Mouse (Mus musculus): Measurements from ENCODE around the gene Syt17. TPM values are rescaled to one million over a fixed set of nuclear protein-coding genes. Genes with fewer than 3 reads are reported as not detected.
"Not testable (repeated sequence)": the region's sequence is repeated elsewhere in the genome, so short reads cannot be mapped to it uniquely, and the experiment has no call there.

Syt17 gene
- total RNA-seq, 2 experiments from 2014 or later, result 0.27 to 0.38 TPM

DNA sequence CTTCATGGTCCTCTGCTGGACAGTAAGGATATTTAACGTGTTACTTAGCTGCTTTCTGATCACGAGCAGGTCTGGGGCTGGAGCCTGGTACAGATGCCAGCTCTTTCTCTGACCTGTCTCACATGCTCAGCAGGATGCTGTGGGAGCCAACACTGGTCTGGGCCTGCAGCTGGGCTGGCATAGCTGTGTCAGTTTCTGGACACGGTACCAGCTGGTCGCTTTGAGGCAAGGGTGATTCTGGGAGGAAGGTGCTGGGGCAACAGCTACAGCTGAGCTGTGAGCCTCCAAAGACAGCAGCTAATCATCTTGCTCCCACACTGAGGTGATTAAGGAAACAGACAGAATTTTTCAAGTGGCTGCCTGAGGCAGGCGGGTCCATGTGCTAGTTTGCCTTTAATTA lies 46.1 kb downstream of the Syt17 start:
- DNase-seq, result no peak

DNA sequence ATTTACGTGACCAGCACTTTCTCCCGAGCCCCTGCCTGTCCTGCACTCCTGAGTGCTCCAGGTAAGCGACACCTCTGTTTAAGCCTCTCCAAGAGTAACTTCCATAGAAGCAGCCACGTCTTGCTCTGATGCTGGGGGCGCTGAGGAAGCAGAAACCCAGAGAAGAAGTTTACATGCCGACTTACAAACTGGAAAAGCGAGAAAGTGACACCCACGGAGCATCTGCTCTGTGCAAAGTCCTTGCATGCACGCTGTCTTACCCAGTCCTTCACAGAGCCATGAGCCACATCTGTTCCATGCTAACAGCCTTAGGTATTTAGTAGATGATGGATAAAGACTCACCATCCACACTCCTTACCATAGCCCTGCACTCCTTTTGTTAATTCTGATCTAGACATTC lies 48.3 kb downstream of the Syt17 start:
- DNase-seq, result no peak
- intact Hi-C loops (cut with DNase I), result no loop called here

More for the DNA sequence above, 46.1 kb downstream of the Syt17 start:
- intact Hi-C loops (cut with DNase I), result no loop called here

DNA sequence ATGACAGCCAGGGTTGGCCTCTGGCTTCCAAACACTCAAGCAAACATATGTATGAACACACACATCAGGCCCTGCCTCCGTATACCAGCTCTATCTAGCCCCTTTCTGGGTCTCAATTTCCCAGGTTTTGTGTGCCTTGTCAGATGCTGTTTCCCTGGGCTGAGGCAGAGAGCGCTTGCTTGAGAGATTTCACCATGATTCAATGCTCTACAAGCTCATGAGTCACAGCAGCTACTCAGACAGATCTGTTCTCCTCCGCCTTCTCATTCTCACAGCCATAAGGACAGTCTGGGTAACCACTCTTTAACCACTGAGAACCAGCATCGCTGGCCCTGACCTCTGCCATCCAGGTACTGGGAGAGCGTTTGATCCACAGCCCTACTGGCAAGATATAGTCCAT lies 57.3 kb downstream of the Syt17 start:
- intact Hi-C loops (cut with DNase I), result no loop called here
- no peak for DNase-seq

DNA sequence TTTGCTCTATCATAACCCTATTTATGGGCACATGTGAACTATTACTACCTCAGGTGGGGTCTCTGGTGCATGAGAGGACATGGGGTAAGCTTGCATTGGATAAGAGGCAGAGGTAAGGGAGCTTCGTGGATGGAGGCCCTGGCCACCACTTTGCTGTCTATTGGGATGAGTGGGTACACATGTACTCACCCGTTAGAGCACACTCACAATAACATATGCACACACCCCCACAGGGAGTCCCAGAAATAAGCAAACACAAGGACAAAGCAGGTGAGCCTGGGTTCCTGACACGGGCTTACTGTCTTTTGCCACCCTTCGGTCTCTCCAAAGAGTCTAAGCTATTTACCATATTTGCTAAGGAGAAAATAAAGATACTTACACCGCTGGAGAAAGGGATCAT lies 67.0 kb downstream of the Syt17 start:
- intact Hi-C loops (cut with DNase I), result no loop called here
- DNase-seq, result no peak

DNA sequence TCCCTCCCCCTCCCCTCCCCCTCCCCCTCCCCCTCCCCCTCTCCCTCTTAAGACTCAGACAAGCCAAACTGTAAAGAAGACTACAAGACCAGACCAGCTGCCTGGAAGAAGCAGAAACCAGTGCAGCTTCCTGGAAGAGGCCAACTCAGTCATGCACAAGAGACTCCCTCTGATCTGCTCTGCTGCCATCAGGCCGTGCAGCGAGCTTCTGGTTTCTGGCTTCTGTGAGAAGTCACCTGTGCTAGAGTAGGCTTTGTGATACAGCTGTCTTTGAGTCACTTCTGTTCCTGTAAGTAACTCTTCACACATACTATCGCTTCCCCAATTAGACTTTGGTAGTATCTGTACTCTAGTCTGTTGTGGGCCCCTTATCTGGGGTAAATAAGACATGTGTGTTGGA lies 68.0 kb downstream of the Syt17 start:
- intact Hi-C loops (cut with DNase I), result no loop called here
- DNase-seq, result no peak

DNA sequence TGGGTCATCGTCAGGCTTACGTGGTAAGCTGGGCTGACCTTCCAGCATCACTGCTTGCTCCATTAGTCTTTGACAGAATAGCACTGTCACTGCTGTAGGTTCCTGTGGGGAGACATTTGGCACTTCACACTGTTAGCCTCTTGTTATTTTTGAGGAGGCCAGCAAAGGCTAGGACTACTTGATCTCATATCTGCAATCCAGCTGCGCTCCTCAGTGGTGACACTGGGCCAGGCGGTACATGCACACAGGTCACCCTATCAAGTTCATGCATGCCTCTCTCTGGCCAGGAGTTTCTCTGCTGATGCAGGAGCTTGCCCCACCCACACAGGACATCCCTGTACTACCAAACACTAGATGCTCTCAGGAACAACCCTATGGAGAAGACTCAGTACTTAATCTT lies 71.4 kb downstream of the Syt17 start:
- DNase-seq, result no peak
- intact Hi-C loops (cut with DNase I), result no loop called here

DNA sequence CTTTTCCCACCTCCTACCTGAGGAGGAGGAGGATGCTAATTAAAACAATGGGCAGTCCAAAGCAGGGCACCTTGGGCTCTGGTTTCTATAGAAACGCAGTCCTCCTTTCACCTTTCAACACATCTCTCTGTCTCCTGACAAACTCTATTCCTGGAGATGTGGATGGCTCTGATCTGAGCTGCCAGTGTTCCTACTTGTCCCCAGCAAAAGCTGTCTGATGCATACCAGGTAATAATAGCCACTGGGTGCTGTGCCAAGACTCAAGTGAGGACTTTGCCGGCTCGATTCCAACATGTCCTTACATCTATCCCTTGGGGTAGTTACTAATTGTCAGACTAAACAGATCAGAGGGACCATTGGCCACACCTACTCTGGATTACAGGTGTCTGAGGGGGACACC lies 72.7 kb downstream of the Syt17 start:
- DNase-seq, result no peak
- intact Hi-C loops (cut with DNase I), result no loop called here

DNA sequence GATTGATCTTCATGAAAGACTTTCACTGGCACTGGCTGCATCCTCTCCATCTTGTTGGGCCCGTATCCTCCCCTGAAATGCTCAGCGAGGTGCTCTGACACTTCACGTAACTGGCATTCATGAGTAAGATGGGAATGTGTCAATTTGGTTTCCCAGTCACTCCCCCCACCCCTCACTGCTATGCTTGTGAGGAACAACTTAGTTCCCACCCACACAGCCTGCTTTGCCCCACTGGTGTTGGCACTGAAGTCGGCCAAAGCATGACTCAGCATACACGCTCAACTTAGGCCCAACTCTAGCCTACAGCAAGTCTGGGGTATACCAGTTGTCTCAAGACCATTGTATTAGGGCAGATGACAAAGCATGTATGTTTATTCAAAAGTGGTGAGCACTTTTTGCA lies 76.7 kb downstream of the Syt17 start:
- intact Hi-C loops (cut with DNase I), result no loop called here

DNA sequence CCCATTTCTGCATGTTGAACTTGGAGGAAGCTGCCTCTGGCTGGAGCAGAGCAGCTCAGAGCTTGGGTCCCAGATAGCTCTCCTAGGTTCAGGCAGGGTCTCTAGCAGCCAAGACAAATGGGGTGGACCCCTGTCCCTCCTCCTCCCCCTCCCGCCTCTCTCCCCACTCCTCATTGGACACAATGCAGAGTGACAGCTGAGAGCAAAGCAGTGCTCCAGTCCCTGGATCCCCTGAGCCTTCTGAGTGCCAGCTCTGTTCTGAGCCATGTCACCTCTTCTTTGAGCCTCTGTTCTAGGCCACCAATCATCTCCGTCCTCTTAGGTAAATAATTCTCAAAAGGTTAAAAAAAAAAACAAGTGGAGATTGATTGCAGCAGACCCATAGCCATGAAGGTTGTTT lies 78.3 kb downstream of the Syt17 start:
- DNase-seq, result no peak
- intact Hi-C loops (cut with DNase I), result no loop called here

More for the DNA sequence above, 76.7 kb downstream of the Syt17 start:
- no peak for DNase-seq

DNA sequence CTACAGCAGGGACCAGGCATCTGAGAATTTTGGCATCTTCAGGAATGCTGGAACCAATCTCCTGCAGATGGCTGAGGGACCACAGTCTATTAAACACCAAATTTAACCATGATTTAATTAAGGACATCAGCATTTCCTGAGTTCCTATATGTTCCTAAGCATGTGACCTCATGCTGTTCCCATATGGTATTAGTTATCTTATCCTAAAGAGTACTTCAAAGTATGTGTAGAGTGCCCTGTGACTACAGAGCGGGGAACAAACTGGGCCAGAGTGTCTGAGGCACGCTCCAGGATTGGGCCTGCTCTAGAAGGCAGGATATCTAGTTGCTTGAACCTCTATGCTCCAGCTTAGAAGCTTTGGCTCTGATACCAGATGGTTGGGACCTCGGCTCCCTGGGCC lies 82.1 kb downstream of the Syt17 start:
- DNase-seq, result no peak
- intact Hi-C loops (cut with DNase I), result no loop called here

DNA sequence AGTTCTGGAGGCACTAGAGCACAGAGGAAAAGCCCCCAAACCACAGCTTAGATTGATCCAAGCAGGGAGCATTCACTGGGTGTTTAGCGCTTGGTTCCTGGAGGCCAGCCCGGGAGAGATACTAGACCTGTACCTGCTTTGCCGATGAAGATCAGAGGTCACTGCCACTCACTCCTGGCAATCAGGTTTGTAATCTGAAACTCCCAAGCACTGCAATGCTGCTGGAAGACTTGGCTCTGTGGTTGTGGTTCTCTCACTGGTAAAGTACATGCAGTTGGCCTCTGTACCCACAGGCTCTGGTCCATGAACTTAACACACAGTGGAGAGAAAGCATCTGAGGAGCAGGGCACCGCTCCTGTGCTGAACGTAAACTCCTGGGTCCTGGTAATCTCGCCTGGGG lies 82.8 kb downstream of the Syt17 start:
- intact Hi-C loops (cut with DNase I), result no loop called here
- no peak for DNase-seq

DNA sequence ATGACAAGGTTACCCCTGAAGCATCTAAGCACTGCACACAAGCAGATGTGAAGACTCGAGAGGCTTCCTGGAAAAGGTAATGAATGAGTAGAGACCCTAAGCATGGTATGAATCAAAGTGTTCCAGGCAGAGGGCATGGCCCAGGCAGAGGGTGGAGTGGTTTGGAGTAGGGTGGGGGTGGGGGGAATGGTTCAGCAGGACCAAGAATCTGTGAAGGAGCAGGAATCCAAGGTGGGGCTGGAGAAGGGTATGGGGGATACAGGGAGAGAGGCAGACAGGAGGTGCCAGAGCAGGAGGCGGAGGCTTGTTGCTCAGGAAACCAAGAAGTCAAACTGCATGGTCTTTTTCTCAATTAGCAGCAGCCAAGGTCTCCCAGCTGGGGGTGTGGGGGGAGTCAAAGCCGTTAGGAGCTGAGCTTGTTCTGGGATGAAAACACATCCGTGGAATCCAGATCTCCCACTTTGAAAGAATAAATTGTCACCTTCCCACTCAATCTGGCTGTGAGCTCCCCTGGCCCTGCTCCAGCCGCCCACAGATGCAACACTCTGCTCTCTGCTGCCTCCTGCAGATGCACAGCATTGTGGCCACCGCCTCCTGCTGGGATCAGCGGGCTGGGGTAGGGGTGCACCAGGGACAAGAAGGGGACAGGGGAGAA lies 83.5 kb downstream of the Syt17 start:
- intact Hi-C loops (cut with DNase I), result no loop called here

DNA sequence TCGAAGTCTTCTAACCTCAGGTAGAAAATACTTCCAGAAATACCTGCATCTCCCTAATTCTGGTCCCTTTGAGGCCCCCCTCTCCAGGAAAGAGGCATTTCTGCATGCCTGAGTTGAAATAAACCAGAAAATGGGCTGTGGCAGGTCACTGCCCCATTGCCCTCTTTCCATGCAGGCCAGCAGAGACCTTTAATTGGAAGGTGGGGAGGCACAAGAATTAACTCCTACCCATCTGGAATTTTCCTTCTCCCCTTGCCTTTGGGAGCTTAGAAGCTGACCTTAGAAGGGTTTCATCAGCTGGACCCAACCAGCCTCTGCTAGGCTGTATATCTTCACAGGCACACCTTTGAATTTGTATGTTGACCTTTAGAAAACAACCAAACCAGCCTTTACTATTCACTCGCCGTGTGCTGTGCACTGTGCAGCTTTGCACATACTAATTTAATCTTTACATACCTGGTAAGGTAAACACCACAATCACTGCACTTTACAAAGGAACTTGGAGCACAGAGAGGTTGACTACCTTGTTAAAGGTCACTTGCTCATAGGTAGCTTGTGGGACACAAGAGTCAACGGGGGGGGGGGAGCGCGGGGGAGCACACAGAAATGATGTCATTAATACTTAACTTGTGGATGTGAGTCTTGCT lies 84.3 kb downstream of the Syt17 start:
- intact Hi-C loops (cut with DNase I), result no loop called here
- DNase-seq, result no peak

More for the DNA sequence above, 83.5 kb downstream of the Syt17 start:
- no peak for DNase-seq

DNA sequence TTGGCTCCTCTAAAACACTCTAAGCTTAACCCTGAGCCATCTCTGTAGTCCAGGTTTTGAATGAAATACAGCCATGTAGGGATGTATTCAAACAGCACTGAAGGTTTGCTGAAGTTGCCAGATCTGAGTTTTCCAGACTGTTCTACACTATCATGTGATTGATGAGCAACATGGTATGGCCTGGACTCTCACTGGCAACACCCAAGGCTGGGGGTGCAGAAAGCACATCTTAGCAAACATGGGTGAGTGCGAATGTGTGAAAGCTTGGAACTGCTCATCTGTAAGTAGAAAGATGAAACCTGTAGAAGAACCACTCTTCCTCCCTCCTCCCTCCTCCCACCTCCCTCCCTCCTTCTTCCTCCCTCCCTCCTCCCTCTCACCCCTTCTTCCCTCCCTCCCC lies 85.1 kb downstream of the Syt17 start:
- DNase-seq, result no peak
- intact Hi-C loops (cut with DNase I), result no loop called here

DNA sequence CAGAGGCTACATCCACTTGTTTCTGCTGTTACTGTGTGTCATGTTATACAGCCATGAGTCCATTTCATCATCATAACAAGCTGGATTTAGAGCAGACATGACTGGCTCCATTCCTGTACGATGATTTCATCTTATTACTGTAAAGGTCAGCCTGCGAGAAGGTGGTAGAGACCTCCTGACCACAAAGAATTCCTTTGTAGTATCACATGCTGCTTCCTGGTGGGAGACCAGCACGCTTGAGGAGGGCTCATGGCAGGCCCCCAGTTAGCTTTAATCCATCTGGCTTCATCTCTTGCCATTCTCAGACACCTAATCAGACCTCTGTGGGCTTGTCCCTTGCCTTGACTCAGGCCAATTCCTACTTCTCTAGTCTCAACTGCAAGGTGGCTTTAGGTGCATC lies 85.8 kb downstream of the Syt17 start:
- intact Hi-C loops (cut with DNase I), result no loop called here
- DNase-seq, result no peak

DNA sequence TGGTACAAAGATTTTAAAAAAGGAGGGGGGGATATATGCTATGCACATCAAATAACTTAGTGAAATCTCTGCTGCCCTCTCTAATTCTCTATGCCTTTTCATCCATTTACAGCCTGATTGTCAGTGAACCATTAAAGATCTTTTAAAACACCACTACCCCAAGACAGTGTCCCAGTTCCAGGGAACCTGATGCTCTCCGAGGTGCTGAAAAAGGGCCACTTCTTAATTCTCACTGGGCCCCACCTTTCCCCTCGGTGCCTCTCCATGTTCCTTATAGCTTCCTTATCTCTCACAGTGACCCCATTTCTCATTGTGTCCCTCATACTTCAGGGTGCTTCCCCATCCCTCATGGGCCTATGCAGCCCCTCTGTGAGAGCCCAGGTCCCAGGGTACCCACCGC lies 89.0 kb downstream of the Syt17 start:
- intact Hi-C loops (cut with DNase I), result no loop called here
- no peak for DNase-seq

DNA sequence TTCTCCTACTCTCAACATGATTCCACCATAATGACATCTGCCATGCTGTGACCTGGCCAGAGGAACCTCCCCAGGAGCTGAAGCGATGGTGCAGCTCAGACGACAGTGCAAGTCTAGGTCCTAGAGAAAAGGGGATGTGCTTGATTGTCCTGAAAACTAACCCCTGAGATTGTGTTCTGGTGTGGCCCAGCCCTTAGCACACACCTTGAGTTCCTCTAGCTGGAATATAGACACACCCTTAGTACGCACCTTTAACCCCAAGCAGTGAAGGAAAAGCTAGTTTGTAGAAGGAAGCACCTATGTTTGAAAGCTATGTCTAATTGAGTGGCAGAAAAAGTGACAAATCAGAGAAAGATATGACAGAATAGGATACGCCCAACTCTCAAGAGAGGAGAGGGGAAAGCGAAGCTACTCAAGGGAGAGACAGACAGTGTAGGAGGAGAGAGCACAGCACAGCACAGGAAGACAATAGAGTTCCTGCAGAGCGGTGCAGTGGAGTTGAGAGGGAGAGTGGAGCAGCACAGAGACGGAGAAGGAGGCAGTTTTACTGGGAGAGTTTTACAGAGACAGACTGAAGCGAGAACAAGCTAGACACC lies 91.5 kb downstream of the Syt17 start:
- intact Hi-C loops (cut with DNase I); DNase-seq: not testable (repeated sequence)

DNA sequence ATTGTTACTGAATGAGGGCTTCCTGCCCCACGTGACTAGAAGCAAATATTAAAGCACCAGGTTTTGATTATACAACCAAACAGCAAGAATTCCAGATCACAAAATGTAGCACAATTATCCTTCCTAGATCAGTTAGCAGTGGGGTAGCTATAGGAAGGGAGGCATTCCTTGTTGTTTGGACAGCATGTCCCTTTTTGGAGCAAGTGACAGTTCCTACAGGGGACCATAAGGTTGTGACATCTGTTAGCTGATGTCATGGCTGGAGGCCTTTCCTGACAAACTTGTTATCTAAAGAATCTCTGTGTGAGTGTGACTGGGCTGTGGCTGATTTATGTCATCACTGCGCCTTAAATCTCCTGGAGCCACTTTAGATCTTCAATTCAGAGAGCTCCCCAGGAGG lies 97.2 kb downstream of the Syt17 start:
- intact Hi-C loops (cut with DNase I), result no loop called here

DNA sequence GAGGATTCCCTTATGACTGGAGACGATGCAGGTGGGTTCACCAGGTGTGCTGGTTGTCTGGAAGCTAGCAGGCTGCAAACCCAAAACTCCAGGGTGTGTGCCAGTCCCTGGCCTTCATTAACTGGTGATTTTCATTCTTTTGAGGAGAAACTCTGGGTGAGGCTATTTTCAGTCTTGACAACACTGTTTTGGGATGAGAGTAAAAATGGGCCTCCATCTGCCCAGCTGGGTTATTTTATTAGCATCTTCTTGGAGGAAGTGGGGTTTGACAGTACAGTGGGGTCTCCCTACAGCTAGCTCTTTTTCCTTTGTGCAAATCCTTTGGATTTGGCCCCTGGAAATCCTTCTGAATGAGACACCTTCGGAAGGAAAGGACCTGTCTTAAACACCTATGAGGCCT lies 101.1 kb downstream of the Syt17 start:
- DNase-seq, result no peak
- intact Hi-C loops (cut with DNase I), result no loop called here

More for the DNA sequence above, 97.2 kb downstream of the Syt17 start:
- no peak for DNase-seq

DNA sequence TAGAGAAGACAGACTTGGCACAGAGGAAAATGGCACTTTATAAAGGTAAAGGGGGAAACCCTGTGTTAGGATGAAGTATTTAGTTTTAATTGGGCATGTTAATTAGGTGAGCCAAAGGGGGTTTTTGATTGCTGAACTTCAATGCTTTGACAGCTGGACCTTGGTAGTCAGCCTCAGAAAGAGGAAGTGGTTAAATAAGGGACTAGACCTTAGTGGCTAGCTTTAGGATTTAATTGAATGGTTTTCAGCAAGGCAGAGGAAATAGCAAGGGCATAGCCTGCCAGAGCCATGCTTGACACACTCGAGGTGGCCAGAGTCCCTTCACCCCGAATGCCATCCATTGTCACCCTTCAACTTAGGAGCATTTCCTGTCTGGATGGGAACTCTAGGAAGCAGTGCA lies 101.6 kb downstream of the Syt17 start:
- intact Hi-C loops (cut with DNase I), result no loop called here
- no peak for DNase-seq

DNA sequence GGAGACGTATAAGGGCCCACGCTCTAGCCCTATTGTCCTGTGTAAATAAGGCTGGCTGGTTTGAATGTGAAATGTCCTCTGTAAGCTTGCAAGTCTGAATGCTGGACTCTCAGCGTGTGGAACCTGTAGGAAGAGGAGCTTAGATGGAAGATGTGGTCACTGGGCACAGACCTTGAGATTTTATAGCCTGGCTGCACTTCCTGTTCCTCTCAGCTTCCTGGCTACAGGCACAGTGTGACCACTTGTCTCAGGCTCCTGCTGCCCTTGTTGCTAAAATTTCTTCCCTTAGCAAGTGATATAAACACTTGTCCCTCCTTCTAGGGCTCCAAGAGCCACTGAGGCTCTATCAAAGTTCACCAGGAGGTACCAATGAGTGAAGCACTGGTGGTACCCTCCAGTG lies 102.6 kb downstream of the Syt17 start:
- intact Hi-C loops (cut with DNase I), result no loop called here
- no peak for DNase-seq

DNA sequence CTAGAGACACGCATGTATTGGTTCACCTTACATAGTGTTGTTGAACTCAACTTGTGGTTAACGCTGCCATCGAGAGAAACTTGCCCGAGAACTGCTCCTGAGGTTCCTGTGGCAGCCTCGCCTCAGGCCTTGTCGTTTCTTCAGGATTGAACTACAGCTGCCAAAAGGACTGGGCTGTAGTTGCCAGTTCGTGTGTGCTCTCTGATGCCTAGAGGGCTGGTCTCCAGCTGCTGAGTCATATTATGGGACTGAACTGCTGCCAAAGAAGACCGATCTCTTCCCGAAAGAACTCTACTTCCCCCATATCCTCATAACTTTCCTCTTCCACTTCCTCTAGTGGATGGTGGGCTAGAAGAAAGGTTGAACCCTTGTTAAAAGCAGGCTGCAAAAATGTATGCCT lies 103.3 kb downstream of the Syt17 start:
- intact Hi-C loops (cut with DNase I), result no loop called here
- DNase-seq, result no peak
